Mouse (Mus musculus) 416B (cell line): Measurements from ENCODE around the gene Dnajb3.
A peak's percentile ranks its signal among the peaks of the same experiment; 100 is the strongest.
"Not testable (repeated sequence)": the region's sequence is repeated elsewhere in the genome, so short reads cannot be mapped to it uniquely, and the experiment has no call there.

ENCODE experiments used
- DNase-seq: peaks from one replicate; pipeline ENCODE4 v3.0.0; 2011; ENCODE audit warnings: low read depth

The Dnajb3 gene

GRCm38 (mm10) chr1:88231803-88232499 lies 26.4 kb upstream of the Dnajb3 start:
- no peak for DNase-seq

- DNase-seq, result no peak
Observed at GRCm38 (mm10) chr1:88230981-88231802, 25.6 kb upstream of the Dnajb3 start.

- no peak for DNase-seq
Observed at GRCm38 (mm10) chr1:88230421-88230820, 24.8 kb upstream of the Dnajb3 start.

- no peak for DNase-seq
Observed at GRCm38 (mm10) chr1:88229986-88230385, 24.4 kb upstream of the Dnajb3 start.

- DNase-seq, result no peak
Observed at GRCm38 (mm10) chr1:88229566-88229965, 24.0 kb upstream of the Dnajb3 start.

- no peak for DNase-seq
Observed at GRCm38 (mm10) chr1:88228121-88228520, 22.5 kb upstream of the Dnajb3 start.

- DNase-seq, result no peak
Observed at GRCm38 (mm10) chr1:88227482-88227881, 21.9 kb upstream of the Dnajb3 start.

- DNase-seq, result no peak
Observed at GRCm38 (mm10) chr1:88226670-88227379, 21.2 kb upstream of the Dnajb3 start, which contains the start of gene Mroh2a. TSS of gene Mroh2a (plus strand) at chr1:88226986.

- DNase-seq, result no peak
Observed at GRCm38 (mm10) chr1:88225741-88226140, 20.2 kb upstream of the Dnajb3 start.

DNA sequence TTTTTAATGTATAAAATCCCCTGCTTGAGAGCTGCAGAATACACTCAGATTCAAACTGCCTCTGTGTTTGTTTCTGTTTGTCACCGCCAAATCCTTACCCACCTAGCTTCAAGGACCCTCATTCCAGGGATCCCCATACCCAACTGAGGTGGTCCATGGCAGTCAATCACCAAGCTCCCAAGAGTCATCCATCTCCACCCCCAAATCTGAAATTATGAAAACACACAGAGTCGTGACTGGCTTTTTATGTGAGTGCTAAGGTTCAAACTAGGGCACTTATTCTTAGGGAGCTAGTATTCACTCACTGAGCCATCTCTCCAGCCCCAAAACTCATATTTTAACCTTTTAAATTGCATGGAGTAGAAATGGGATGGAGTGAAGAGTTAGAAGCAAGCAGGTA lies 19.7 kb upstream of the Dnajb3 start:
- DNase-seq, result not testable (repeated sequence)

GRCm38 (mm10) chr1:88224029-88224776 lies 18.6 kb upstream of the Dnajb3 start:
- no peak for DNase-seq

GRCm38 (mm10) chr1:88223591-88223990 lies 18.0 kb upstream of the Dnajb3 start:
- DNase-seq, result no peak

- not testable (repeated sequence) for DNase-seq
Observed at GRCm38 (mm10) chr1:88223011-88223515, 17.5 kb upstream of the Dnajb3 start.

DNA sequence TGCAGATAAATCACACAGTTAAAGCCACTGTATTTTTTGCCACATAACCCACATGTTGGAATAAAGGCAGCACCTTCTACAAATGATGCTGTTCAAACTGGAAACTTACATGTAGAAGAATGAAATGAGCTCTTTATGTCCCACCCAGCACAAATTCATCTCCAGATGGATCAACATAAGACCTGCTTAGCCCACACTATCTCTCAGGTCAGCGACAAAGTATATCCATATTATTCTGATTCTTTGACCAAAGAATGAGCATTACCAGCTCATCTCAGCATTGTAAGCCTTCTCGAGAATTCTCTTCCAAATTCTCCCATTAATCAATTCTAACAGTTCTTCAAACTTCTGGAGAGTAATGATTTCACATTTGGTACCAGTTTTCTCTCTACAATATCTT lies 16.6 kb upstream of the Dnajb3 start:
- DNase-seq, result no peak

GRCm38 (mm10) chr1:88220336-88220735 lies 14.8 kb upstream of the Dnajb3 start:
- no peak for DNase-seq

DNA sequence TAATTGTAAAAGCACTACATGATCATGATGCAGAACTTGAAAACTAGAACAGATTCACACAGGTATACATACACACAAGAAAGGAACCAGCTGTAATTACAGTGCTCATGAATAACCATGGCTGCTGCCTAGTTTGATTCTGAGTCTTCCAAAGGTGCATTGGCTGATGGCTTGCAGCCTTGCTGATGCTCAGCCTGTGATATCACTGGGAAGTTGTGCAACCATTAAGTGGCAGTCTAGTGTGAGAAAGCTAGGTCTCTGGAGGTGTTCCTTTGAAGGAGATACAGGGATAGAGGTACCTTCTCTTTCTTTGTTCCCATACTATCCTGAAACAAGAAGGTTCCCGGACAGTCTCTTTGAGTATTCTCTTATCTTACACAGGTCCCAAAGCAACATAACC lies 13.5 kb upstream of the Dnajb3 start:
- DNase-seq, result peak; percentile 10

DNA sequence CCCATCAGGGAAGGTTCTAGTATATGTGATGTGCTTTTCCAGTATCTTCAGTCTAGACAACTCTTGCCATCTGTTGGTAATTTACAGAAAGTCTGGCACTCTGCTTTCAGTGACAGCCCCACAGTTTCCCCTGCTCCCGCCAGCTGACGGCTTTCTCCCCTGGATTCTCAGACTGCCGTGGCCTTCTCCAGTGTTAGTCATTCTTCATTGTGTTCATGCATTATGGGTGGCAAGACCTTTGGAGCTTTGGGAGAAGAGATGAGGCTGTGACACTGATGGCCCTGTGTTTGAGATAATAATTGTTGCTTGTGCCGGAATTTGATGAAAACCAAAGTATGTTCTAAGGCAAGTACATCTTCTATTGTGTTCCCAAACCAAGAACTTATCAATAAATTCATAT lies 13.0 kb upstream of the Dnajb3 start:
- DNase-seq, result peak; percentile 3

DNA sequence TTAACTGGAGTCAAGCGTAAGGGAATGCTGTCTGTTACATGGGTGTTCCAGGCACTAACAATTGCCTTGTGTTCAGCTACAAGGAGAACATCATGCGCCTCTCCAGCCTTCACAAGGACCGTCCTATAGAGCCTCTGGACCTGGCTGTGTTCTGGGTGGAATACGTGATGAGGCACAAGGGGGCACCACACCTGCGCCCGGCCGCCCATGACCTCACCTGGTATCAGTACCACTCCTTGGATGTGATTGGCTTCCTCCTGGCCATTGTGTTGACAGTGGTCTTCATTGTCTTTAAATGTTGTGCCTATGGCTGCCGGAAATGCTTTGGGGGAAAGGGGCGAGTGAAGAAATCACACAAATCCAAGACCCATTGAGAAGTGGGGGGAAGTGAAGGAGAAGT lies 12.5 kb upstream of the Dnajb3 start:
- DNase-seq, result peak; percentile 8

DNA sequence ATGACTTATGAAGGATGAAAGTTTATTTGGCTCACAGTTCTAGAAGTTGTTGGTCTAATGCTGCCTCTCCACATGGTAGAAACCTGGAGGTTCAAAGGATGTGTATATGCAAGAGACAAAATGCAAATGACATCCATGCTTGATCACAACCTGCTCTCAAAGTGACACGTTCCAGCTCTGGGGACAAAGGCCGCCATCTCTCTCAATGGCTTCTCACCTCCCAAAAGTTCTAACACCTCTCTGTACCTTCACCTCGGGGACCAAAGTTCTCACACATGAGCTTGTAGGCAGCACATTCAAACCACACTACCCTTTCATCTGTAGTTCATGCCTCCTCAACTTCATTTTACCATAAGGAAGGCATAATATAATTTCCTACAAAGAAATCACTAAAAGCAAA lies 12.0 kb upstream of the Dnajb3 start:
- DNase-seq, result peak; percentile 8

GRCm38 (mm10) chr1:88217144-88217543 lies 11.6 kb upstream of the Dnajb3 start:
- DNase-seq, result peak; percentile 11

GRCm38 (mm10) chr1:88216551-88216950 lies 11.0 kb upstream of the Dnajb3 start:
- peak; percentile 10 for DNase-seq
